In genomic region chrX:107148681-107149080, GRCm38 (mm10) we compare ENCODE assay signal across 13 mouse cellular contexts. TPM values are rescaled to one million over a fixed set of nuclear protein-coding genes. Genes with fewer than 3 reads are reported as not detected.
DNase-seq lines count a peak whose midpoint lies in the region; ATAC-seq and TF ChIP-seq lines count a peak whose summit lies in the region.
"Had no signal": no experiment of that assay in that cellular context is flagged by ENCODE, and none has a peak within 500 bp of the region (broad histone marks: within the 10 kb centered on the region; RNA-seq: fewer than 3 reads in every experiment).

Gene P2ry10b, plus strand, starts transcription at chrX:107148927.

- no peak for TF ChIP-seq EP300 in heart, postnatal 0 days (IDR thresholded peaks at IDR 0.05; ENCODE audit: low read depth)

- no peak for DNase-seq in heart, postnatal 0 days (ENCODE audit: low spot score)
- DNase-seq in heart, postnatal 10 days = no peak
- DNase-seq in CD4-positive helper T cell, adult 2 months (ENCODE audit: low read depth, low spot score) = peak; percentile 2
- DNase-seq in left cerebral cortex, postnatal 4 days = no peak
- DNase-seq in left cerebral cortex, postnatal 36 days (ENCODE audit: low spot score in 2 of 2) = no peak
- no peak for DNase-seq in kidney, adult 11 months
- DNase-seq: cerebellum, postnatal 25 days; kidney, postnatal 25 days; lung, postnatal 36 days had no signal

- peak within 1 kb of the TSS; percentile 20; the same call in 1 of the 2 replicates for H3K4me3 ChIP-seq in heart, postnatal 0 days (ENCODE audit: low read depth, low read length)
- H3K4me3 ChIP-seq in embryonic facial prominence, embryonic 15.5 days (replicated peaks) = no peak within 1 kb of the TSS
- H3K4me3 ChIP-seq in megakaryocyte, embryonic 14.5 days (replicated peaks) = peak within 1 kb of the TSS; percentile 84
- H3K4me3 ChIP-seq: hindbrain, embryonic 15.5 days had no signal

- no peaks in the 10 kb centered on the region for H3K27me3 ChIP-seq in heart, postnatal 0 days (ENCODE audit: control insufficient read depth, insufficient read depth, low read length)
- H3K27me3 ChIP-seq in embryonic facial prominence, embryonic 15.5 days = no peaks in the 10 kb centered on the region
- no peaks in the 10 kb centered on the region for H3K27me3 ChIP-seq in megakaryocyte, embryonic 14.5 days (replicated peaks)
- H3K27me3 ChIP-seq: hindbrain, embryonic 15.5 days had no signal

- no peak for ATAC-seq in heart, postnatal 0 days (ENCODE audit: insufficient read depth, low read depth)
- ATAC-seq in embryonic facial prominence, embryonic 15.5 days (ENCODE audit: insufficient number of reproducible peaks, low FRiP score, low TSS enrichment, low read depth) = no peak

- H3K9me3 ChIP-seq in heart, postnatal 0 days (replicated peaks; ENCODE audit: control insufficient read depth, low read length) = no peaks in the 10 kb centered on the region
- no peaks in the 10 kb centered on the region for H3K9me3 ChIP-seq in embryonic facial prominence, embryonic 15.5 days (replicated peaks)
- no peaks in the 10 kb centered on the region for H3K9me3 ChIP-seq in megakaryocyte, embryonic 14.5 days
- H3K9me3 ChIP-seq: hindbrain, embryonic 15.5 days had no signal

- intact Hi-C loops in heart, postnatal 10 days (cut with DNase I) = loop anchor here (10.0 kb wide), 1 partner anchor 224 kb away; the partner anchor contains the start of gene Lpar4
- intact Hi-C loops in left cerebral cortex, postnatal 4 days (cut with DNase I) = no loop called here
- intact Hi-C loops in left cerebral cortex, postnatal 36 days (cut with DNase I) = no loop called here

- H3K4me1 ChIP-seq in heart, postnatal 0 days (ENCODE audit: control insufficient read depth, insufficient read depth) = no peaks in the 10 kb centered on the region
- no peaks in the 10 kb centered on the region for H3K4me1 ChIP-seq in embryonic facial prominence, embryonic 15.5 days
- peaks cover 4% of the 10 kb centered on the region; the same call in 1 of the 2 replicates for H3K4me1 ChIP-seq in megakaryocyte, embryonic 14.5 days
- H3K4me1 ChIP-seq: hindbrain, embryonic 15.5 days had no signal

- peak within 1 kb of the TSS; percentile 26; the same call in 1 of the 2 replicates for H3K4me2 ChIP-seq in heart, postnatal 0 days (ENCODE audit: low read depth, low read length)
- H3K4me2 ChIP-seq in embryonic facial prominence, embryonic 15.5 days (replicated peaks) = no peak within 1 kb of the TSS
- H3K4me2 ChIP-seq: hindbrain, embryonic 15.5 days had no signal

- H3K9ac ChIP-seq in heart, postnatal 0 days (replicated peaks; ENCODE audit: low read depth, low read length) = no peak within 1 kb of the TSS
- no peak within 1 kb of the TSS for H3K9ac ChIP-seq in embryonic facial prominence, embryonic 15.5 days
- H3K9ac ChIP-seq: hindbrain, embryonic 15.5 days had no signal

- no peaks in the 10 kb centered on the region for H3K36me3 ChIP-seq in heart, postnatal 0 days (replicated peaks; ENCODE audit: control insufficient read depth, insufficient read depth, low read length)
- no peaks in the 10 kb centered on the region for H3K36me3 ChIP-seq in embryonic facial prominence, embryonic 15.5 days
- no peaks in the 10 kb centered on the region for H3K36me3 ChIP-seq in megakaryocyte, embryonic 14.5 days (replicated peaks; ENCODE audit: low read length)
- H3K36me3 ChIP-seq: hindbrain, embryonic 15.5 days had no signal

- TF ChIP-seq CTCF in heart, postnatal 0 days (IDR thresholded peaks at IDR 0.05; ENCODE audit: low read depth) = no peak

- 74% methylated on average over 3 of the region's 3 CpGs for WGBS in heart, postnatal 0 days
- WGBS in embryonic facial prominence, embryonic 15.5 days = 83% methylated on average over 3 of the region's 3 CpGs

- H3K27ac ChIP-seq in heart, postnatal 0 days (ENCODE audit: low read depth) = peak within 1 kb of the TSS; percentile 72
- H3K27ac ChIP-seq in embryonic facial prominence, embryonic 15.5 days (replicated peaks) = peak within 1 kb of the TSS; percentile 66
- H3K27ac ChIP-seq: hindbrain, embryonic 15.5 days had no signal

RNA-seq across cellular contexts. Expression of gene P2ry10b, which starts in this region (rescaled TPM):
- 2.2 and 3.8 TPM in 2 replicates for total RNA-seq in heart, postnatal 0 days (2014; rRNA removed; ENCODE audit: low replicate concordance)
- polyA plus RNA-seq in heart, postnatal 0 days (2015; fragmentation: Nextera tagmentation; extraction: Ambion mirVana) = 1.1 and 1.6 TPM in 2 replicates
- total RNA-seq in heart, postnatal 10 days (2021) = 1 to 10 TPM; 3.9 to 4.3 TPM
- polyA plus RNA-seq in embryonic facial prominence, embryonic 15.5 days (2015; fragmentation: Nextera tagmentation; extraction: Ambion mirVana) = 4.4 and 5.7 TPM in 2 replicates
- polyA plus RNA-seq in megakaryocyte, embryonic 14.5 days (2012; ENCODE audit: insufficient read depth, low replicate concordance) = not detected in 2 replicates
- under 1 TPM; 0.48 to 0.58 TPM for total RNA-seq in left cerebral cortex, postnatal 4 days (2021)
- under 1 TPM; 0.30 to 0.79 TPM for total RNA-seq in left cerebral cortex, postnatal 36 days (2021)
- total RNA-seq: MEL had no signal
